Mouse (Mus musculus) splenic B cell, adult 2 months (primary cell): ENCODE measurements around the gene Xkrx.
A peak's percentile ranks its signal among the peaks of the same experiment; 100 is the strongest.

Experiments
- DNase-seq: peaks from one replicate; pipeline ENCODE4 v3.0.0-alpha.2; 2011; ENCODE audit warnings: low read depth, low spot score
- H3K27me3 ChIP-seq: 2 replicates; pipeline ENCODE4 v1.6.1; 2012; ENCODE audit warnings: mild to moderate bottlenecking, low read length, moderate library complexity, mixed read lengths; ENCODE audit not compliant: control insufficient read depth, poor library complexity, insufficient read depth, severe bottlenecking
- H3K36me3 ChIP-seq: 2 replicates; pipeline ENCODE4 v1.6.1; 2012; ENCODE audit warnings: mild to moderate bottlenecking, low read length, moderate library complexity, mixed read lengths; ENCODE audit not compliant: control insufficient read depth, poor library complexity, insufficient read depth, severe bottlenecking

Gene Xkrx

DNA sequence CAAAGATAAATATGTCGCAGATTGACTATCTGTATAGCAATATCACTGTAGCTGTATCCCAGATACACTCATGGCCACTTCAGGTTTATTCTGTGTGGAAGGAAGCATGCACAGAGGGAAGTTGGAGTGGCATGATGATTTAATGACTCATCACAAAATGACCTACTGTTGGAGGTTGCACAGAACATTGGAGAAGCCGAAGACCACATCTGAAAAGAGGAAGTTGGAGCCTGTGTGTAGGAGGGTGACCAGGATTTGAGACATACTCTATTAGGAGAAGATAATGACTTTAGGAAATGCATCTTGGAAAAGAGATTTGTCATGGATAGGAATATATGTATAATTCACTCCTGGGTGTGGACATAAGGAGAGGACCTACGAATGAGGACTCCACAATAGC, 45.5 kb downstream of the Xkrx start:
- DNase-seq: no peak

DNA sequence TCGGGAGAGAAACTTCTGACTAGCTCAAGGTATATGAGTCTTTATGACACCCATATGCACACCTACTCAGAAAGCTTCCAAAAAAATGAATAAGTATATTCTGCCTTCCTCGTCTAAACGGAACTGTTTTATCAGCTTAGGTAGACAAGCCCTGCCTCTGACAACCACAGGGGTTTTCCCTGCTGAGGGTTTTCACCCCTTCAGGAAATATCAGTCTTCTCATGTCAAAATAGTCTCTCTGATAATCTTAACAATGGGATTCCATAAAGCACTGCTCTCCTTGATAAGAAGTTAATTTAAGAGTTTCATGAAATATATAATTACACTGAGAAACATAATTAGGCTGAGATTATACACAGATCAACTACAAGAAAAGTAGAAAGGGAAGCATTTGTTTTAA, 50.1 kb downstream of the Xkrx start:
- no peaks in the 10 kb centered on the region for H3K27me3 ChIP-seq
- DNase-seq: peak; percentile 24
- H3K36me3 ChIP-seq: no peaks in the 10 kb centered on the region

More for the DNA sequence above, 45.5 kb downstream of the Xkrx start:
- Histone ChIP-seq H3K36me3 (no peaks in the 10 kb centered on the region), H3K27me3 (no peaks in the 10 kb centered on the region)

- no peak for DNase-seq
- H3K27me3 ChIP-seq: no peaks in the 10 kb centered on the region
- no peaks in the 10 kb centered on the region for H3K36me3 ChIP-seq
These were observed 59.2 kb downstream of the Xkrx start for GRCm38 (mm10) chrX:134102641-134103040.
